Mouse (Mus musculus) layer of hippocampus, postnatal 10 days (tissue): Measurements from ENCODE around the gene Tmx1. TPM values are rescaled to one million over a fixed set of nuclear protein-coding genes. Genes with fewer than 3 reads are reported as not detected.

Experiments
- DNase-seq, 2 experiments: peaks; one replicate each; pipeline ENCODE4 v3.0.0; 2021; ENCODE audit warnings: low spot score in 2 of 2
- total RNA-seq, 2 experiments: library from RNA; stranded (reverse); gene quantifications; 2 replicates each; pipeline ENCODE4 v1.2.3; 2021

Gene Tmx1
- total RNA-seq, 2 experiments from 2014 or later: 39.7 to 42.4 TPM

DNA sequence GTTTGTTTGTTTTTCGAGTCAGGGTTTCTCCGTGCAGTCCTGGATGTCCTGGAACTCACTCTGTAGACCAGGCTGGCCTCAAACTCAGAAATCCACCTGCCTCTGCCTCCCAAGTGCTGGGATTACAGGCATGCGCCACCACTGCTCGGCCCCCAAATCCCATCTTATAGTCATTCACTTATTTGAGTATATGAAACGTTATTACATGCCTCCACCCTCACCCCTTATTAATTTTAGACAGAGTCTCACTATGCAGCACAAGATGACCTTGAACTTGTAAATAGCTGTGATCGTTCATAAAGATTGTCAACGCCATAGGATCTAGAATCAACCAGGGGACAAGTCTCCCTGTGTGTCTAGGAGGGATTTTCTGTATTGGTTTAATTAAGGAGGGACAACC is 33.1 kb downstream of the Tmx1 start:
- no peak for DNase-seq

GRCm38 (mm10) chr12:70486716-70487480 is 34.0 kb downstream of the Tmx1 start:
- no peak for DNase-seq

- DNase-seq: no peak
Measured at GRCm38 (mm10) chr12:70492441-70492840, 39.5 kb downstream of the Tmx1 start.

- DNase-seq: peak; percentile 50 to 58
Measured at GRCm38 (mm10) chr12:70494494-70495281, 41.8 kb downstream of the Tmx1 start.

DNA sequence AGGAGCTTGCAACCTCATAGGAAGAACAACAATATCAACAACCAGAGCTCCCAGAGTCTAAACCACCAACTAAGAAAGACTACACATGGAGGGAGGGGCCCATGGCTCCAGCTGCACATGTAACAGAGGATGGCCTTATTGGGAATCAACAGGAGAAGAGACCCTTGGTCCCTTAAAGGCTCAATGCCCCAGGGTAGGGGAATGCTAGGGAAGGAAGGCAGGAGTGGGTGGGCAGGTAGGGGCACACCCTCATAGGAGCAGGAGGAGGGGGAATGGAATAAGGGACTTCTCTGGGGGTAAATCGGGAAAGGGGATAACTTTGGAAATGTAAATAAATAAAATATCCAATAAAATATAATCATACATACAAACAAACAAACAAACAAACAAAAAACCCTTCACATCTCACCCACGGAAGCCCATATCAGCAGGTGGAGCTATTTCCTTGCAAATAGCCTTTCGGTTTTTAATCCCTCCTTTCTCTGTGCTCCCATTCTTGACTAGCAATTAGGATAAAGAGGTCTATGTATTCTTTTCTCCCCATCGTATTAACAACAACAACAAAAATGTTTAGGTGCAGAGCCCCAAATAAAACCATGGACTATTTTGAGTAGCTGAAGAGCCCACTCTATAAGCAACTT is 42.5 kb downstream of the Tmx1 start:
- peak; percentile 41 to 63 for DNase-seq

- DNase-seq: no peak
Measured at GRCm38 (mm10) chr12:70498091-70498490, 45.2 kb downstream of the Tmx1 start.

GRCm38 (mm10) chr12:70505971-70506370 is 53.1 kb downstream of the Tmx1 start:
- no peak for DNase-seq

DNA sequence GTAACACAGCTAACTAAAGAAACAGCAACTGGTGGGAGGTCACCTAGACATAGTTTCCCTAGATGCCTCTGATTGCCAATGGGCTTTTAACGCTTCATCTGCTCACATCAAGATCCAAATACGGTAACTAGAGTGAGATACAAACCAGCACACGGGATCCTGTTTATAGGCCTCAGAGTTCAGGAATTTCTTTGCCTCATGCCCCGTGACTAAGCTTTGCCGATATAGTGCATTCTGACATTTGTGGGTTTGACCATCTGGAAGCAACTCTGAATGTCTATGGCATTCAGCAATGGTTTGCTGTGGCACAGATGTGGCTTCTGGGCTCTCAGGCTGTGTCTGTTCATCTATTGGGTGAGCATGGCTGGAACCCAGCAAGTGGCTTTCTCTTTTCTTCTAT is 59.1 kb downstream of the Tmx1 start:
- no peak for DNase-seq

DNA sequence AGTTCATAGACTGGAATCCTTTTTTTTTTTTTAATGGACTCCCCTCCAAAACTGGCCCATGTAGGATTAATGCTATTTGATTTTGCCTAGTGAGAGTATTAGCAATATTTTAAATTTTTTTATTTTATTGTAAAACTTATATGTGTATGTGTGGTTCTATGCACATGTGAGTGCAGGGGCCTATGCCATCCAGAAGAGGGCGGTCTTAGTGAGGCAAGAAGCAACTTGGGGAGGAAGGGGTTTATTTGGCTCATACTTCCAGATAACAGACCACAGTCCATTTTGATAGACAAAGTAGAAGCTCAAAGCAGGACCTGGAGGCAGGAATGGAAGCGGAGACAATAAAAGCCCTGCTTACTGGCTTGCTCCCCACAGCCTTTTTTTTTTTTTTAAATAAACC is 59.5 kb downstream of the Tmx1 start:
- no peak for DNase-seq

Other genes starting within 250 kb of the Tmx1 start
- 1 to 10 TPM; 4.2 to 5.3 TPM for gene Pygl, start 221.6 kb upstream of the Tmx1 start, total RNA-seq
- 100 to 1,000 TPM; 299 to 300 TPM for gene Trim9, start 105.5 kb upstream of the Tmx1 start, total RNA-seq